Mouse (Mus musculus) kidney, postnatal 10 days (tissue): ENCODE results near the gene Eri3.

ENCODE experiments used
- DNase-seq: peaks from one replicate; pipeline ENCODE4 v3.0.0; 2021; ENCODE audit warnings: mixed read lengths

The Eri3 gene

DNA sequence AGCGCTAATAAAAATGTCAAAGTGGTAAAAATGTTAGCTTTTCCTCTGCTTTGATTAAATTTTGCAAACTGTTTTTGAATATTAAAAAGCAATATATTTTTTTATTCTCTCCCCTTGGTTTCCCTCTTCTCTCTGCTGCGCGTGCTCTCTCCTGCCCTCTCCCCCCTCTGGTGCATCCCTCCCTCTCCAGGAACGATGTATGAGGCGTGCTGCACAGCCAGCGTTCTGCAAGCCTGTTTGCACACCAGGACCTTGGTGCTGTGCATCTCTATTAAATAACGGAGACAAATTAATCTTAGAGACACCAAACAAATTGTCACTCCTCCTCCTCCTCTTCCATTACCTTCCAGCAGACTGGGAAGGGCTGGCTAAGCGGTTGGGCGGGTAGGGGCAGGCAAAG is 31.5 kb downstream of the Eri3 start:
- peak; percentile 61 for DNase-seq

DNA sequence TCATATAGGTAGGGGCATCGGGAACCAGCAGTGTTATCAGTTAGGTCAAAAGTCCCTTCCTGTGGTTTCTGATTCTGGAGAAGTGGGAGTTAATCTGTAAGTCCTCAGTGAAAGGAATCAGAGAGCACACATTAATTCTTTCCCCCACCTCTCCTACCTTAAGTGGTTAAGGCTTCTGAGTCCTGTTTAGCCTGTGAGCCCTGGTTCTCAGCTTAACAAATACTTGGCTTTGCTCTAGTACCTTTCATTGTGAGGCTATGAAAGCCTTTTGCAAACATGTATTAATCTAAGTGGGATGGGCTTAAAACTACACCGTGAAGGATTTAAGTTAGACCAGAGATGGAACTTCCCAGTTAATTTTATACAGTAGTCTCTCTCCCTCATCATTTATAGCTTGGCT is 35.8 kb downstream of the Eri3 start:
- no peak for DNase-seq

DNA sequence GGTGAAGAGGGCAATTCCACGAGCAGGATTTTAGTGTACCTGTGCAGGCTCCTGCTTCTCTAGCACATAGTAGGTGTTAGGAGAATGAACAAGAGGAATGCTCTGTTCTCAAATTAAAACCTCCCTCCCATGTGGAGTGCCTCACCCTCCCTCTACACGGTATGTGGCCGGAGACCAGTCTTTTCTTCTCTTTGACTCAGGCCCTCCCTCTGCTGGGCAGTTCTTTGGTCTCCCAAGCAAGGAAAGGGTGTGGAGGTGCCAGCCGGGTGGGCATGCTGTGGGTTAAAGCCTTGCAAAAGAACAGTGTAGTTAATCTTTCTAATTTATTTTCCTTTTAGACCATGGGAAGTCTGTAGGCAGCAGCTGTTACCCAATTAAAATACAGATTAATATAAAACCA is 37.3 kb downstream of the Eri3 start:
- peak; percentile 45 for DNase-seq

DNA sequence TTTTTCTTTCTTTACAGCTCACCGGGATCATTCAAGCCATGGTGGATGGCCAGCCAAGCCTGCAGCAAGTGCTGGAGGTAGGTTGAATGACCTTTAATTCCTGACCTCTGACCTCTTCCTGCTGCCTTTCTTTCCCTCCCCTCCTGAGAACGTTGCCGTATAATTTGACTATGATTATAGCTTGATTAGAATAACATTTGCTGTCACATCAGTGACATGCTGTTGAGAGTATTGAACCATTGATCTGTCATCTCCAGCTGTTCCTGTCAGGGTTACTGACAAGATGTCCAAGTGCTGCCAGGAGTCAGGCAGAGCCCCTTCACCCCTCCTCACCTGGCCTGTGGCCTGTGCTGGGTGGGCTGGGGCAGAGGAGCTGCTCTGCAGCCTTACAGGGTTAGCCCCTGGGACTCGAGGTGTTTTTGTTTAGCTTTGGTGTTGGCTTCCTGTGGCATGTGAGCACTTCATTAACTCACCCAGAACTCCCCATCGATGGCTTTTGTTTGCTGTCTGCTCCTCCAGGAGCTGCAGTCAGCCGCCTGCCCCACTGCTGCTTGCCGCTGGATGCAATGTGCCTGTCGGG is 39.0 kb downstream of the Eri3 start:
- DNase-seq: no peak

DNA sequence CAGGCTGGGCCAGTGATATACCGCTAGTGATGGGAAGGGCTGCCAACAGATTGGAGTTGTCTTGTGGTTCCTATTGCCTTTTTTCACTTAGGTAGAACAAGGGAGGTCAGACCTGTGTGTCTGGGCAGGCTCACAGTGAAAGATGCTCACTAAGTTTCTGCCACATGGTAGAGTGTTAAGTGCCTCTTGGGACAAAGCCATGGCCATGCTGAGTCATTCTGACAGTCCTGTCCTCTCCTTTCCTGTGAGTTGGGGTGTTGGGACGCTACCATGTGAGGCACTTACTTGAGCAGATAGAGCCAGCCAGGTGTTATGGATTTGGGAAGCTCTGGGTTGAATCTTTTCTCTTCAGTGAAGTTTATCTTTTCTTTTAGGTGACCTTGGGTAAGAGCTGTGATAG is 40.6 kb downstream of the Eri3 start:
- DNase-seq: no peak

DNA sequence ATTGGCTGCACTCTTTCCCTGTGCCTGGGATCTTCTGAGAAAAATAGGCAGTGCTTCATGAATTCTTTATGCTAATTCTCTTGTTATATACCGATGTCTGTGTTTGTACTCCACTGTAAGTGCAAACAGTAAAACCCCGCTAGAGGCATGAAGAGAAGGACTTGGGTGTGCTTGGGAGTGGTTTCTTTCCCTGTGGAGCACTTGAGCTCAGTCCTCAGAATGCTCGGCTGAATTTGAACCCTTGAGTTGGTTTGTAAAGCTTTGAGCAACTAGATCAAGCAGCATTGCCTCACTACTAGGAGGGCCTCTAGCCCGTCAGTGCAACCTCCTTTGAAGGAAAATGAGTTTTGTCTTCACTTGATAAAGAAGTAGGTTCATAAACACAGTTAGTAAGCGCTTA is 42.0 kb downstream of the Eri3 start:
- no peak for DNase-seq

DNA sequence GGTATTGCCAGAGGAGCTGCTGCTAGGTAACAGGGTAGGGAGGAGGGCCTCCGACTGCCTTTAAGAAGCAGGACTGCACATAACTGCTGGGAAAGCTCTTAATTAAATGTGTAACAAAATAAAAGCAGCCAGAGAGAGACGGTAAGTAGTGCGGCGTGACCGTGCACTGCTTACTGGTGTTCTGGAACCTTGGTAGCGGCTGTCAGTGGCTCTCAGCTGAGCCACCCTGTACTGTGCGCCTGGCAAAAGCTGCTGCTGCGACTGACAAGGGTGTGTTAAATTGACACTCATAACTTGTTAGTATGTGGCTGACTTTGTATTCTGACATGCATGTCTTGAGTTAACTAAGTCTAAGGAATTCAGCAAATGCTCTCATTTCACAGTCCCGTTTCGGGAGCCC is 45.1 kb downstream of the Eri3 start:
- DNase-seq: no peak

DNA sequence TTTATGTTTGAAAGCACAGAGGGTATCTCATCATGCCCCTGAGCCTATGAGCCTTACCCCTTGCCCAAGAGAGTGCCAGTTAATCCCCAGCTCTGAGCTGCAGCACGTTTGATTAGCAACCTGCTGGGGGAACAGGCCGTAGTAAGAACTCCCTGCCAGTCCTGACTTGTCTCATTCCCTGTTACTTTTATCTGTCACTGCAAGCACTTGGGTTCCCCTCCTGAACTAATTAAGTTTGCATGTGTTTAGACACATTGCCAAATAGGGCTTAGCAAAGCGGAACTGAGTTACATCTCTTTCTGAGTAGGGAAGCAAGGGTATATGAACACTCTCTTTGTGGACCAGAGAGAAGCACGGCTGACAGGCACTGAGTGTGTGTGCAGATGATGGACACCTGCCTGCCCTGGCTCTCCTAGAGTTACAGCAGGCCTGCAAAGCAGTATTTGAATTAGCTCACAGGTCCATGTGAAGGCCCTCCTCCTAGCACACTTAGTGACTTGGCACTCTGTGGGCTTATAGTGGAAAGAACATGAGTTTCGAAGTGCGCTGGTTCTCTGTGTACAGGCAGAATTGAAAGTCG is 49.9 kb downstream of the Eri3 start:
- no peak for DNase-seq

DNA sequence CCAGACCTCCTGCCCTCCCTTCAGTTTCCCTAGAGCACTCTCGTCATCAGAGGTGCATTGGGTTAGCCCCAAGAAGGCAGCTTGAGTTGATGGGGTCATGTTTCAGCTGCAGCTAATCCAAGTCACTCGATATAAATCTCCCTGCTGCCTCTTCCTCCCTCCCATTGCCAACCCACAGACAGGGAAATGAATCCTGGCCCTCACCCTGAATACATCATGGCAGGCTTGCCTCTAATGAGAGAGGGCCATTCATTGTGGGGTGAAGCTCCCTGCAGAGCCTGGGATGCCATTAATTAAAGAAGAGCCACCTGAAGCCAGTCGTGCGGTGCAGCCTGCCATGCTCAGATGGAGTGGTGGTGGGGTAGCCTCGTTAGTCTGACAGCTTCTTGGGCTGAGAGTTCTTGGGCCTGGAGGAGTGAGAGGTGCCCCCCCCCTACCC is 51.2 kb downstream of the Eri3 start:
- no peak for DNase-seq

DNA sequence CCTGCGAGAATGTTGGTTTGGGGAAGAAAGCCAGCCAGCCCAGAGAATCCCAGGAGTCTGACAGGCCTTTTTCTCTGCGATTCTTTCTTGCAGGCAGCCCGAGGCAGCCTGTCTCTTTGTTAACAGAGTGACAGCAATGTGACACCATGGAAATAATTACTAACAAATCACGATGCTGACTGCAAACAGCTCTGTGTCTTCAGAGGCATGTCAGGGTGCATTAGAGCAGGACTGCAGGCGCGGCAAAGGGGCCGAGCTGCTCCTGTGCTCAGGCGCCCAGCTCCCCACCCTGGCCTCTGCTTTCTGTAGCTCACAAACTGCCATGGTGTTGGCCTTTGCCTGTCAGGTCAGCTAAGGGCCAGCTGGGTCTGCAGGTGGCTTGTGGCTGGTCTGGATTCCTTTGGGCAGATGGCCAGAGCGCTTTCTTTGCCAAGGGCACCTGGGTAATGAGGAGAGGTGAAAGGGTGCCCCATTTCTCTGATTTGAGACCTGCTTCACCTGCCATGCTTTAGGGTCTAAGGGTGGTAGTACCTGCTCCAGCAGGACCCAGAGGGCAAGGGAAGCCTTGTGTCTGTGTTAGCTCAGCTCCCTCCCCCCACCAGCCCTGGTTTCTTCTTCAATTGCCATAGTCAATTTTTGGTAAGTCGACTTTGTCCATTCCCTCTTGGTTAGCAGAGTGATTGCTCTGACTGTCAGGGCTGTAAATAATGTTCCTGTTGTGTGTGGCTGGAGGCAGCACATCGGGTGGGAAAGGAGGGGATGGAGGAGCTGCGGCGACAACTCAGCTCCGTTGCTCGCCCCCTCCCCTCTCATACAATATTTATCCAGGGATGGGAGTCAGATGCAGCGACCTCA is 55.2 kb downstream of the Eri3 start:
- DNase-seq: peak; percentile 26

DNA sequence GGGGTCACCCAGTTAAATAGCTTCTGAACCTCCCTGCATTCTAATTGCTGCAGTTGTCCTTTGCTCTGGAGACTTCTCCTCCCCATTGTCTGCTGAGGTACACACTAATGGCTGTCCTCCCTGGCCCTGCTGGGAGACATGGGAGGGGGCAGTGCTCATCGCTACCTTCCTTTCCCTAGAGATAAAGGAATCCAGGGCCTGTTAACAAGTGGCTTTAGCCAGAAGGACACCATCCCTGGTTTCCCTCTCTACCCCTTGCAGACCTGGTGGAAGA is 55.7 kb downstream of the Eri3 start:
- DNase-seq: no peak

DNA sequence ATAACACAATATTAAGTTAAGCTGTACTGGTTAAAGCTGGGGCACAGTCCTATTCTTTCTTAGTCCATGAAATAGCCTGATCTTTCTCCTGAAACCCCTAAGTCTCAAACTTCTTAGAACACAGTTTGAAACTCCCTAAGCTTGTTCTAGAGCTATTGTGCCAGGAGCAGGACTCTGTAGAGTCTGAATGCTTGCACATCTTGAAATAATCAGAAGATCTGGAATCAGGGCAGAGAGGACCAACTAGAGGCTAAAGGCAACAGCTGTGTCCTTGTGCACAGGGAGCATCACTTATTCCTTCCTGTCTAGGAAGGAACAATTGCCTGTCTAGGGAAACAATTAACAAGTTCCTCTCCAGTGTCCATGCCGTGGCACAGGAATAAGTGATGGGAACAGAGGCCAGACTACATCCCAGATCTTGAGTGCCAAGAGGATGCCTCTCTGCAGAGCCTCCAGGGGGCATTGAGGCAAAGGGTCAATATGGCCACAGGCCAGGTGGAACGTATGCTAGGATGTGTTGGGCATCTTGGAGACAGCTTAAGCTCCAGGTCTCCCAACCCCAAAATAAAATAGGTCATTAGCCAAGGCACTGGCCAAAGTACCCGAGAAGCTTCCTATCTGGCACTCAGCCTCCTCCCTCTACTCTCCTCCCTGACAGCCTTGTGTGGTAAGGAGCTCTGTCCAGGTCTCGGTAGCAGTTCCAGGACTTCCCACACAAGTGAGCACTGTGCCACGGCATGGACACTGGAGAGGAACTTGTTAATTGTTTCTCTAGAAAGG is 56.9 kb downstream of the Eri3 start:
- no peak for DNase-seq

DNA sequence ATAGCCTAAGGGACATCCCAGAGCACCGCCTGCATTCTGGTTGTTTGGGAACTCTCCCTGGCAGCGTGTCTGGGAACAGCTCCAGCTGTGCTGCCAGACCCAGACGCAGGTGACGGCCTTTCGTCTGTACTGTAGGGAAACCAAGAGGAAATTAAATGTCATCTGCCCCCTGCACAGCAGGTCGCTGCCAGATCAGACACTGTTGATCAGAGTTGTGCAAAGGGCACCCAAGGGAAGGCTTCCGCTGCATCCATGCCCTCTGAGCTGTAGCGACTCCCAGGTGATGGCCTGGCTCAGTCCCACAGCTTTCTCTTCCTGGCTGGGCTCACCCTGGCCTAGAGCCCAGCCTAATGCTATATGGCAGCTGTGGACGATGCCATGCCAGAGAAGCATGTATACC is 58.1 kb downstream of the Eri3 start:
- DNase-seq: peak; percentile 22

DNA sequence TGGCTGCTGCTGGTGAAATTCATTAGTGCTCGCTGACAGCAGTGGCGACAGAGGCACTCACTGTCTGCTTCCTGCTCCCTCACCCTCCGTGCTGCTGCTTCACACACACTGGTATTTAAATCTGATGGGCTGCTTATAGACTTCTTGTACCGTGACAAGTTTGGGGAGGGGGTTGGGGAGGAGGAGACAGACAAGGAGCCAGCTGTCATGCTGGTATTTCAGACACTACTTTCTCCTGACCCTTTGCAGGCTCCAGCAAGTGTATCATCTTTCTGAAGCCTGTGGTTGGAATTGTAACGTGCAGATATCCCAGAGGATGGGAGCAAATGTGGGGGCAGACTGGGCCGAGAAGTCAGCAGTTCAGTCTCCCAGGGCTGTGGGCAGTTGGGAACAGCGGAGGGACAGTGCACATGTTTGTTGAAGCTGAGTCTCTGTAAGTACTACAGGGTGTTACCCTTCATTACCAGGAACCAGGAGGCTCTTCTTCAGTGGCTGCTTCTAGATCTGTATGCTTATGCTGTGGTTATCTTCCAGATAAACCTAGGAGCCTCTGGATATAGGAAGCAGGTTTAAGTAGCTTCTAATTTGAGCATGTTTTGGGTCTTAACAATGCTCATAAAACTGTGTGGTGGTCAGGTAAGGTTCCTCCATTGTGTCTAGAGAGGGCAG is 59.3 kb downstream of the Eri3 start:
- no peak for DNase-seq

DNA sequence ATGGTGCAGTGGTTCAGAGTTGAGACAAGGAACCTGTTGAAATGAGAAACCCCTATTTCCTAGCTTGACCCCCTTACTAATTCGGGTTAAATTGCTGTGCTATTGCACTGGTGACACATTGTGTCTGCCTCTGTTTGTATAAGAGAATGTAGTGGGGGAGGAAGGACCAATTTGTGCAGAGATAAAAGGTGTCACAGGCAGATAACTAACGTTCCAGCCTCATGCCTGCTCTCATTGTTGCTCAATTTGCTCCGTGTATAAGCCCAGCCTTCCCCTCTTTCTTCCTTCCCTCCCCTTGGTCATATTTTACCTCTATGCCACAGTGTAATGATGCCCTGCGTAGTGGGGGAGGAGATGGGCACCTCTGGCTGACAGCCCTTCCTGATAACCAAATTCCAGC is 61.2 kb downstream of the Eri3 start:
- no peak for DNase-seq

DNA sequence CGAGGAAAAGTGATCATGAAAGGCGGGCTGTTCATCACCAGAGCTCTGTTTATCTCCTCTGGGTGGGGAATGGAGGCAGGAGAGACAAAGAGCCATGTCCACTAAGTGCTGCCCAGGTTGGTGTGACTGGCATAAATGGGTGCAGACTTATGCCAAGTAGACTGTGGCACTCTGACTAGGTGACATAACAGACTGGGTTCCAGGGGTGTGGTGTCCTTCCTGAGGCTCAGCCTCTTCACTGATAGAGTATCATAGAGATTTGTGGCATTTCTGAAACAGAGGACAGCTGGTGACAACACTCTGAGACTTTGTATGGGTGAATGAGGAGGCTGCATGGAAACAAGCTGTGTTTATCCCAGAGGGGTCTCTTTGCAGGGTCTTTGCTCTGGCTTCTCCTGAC is 61.6 kb downstream of the Eri3 start:
- no peak for DNase-seq

DNA sequence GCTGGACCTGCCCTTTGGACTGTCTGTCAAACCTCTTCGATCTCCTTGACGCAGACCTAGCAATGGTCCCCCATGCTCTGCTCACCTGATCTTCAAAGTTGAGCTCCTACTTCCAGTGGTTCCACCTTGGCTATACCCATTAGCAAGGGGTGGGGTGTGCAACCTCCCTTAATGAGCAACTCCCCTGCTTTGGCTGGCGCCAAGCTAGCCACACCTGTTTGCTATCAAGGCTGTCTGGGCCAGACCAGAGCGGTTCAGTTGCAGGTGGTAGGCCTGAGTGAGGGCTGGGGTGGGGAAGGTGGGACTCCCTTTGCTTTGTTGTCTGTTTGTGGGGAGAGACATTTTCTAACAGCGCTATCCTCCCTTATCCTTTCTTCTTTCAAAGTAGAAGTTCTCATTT is 62.5 kb downstream of the Eri3 start:
- DNase-seq: no peak

DNA sequence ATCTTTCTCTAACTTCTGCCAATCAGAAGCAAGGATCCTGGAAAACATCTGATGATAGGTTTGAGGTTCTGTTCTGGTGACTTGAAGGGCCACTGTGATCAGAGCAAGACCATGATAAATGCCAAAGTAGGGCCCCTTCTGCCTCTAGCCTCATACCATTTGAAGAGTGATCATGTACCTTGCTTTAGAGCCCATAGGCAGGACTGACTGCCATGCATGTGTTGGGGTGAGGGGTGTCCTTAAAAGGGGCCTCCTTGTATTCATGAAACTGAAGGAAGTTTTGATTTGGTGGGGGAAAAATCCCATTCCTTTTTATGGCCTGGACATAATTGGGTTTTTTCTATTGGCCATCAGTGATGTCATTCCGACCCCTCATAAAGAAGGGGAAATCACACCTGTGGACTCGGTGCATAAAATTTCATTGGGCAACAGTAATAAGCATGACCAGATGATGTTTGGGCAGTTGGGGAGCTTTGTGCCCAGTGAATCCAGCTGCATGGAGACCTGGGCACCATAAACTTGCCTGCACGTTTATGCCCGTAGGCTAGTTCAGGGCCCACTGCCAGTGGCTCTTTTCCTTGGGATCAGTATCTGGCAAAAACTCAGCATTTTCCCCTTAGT is 63.1 kb downstream of the Eri3 start:
- no peak for DNase-seq

DNA sequence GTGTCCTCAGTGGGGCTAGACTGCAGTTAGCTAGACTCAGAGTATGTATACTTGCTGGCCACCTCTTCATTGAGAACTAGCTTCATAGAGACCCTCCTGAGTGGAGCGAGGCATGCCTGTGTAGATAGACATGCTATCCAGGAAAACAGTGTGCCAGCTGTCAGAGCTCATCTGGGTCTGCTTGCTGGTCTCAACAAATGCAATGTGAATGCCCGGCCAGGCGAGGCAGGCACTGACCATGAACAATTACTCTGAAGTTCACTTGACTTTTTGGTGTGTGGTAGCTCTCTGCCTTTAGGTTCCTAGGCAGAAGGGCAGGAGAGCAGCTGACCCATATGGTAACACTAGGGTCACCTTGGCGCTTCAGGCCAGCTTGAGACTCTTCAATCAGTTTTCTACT is 66.4 kb downstream of the Eri3 start:
- DNase-seq: no peak

DNA sequence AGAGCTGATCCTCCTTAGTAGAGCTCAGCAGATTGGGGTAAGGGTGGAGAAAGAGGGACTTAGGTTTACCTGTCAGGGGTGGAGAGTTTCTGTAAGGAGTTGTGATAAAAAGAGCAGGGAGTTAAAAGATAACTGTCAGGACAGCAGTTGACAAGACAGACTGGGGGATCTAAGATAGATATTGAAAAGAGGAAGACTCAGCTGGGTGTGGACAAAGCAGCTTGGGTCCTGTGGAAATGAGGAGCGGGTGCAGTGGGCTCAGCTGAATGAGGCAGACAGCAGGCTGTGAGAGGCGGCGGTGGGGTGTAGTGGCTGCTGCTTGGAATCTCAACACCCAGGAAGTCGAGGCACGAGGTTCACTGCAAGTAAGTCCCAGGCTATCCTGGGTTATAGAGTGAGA is 72.1 kb downstream of the Eri3 start:
- no peak for DNase-seq

DNA sequence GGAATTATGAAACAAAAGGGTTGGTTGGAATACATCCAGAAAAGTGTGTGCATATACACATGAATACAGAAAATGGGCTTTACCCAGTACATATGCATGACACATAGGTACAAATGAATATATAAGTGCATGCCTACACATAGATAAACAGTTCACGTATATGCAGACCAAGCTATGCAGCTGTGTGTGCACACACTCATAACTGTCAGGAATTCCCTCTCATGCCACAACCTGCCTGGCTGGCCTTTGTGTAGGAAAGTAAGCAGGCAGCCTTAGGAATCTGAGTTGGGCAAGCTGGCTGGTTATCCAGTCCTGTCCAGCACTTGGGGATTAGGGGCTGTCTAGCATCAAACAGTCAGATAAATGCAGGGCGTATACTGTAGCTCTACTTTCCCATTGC is 72.9 kb downstream of the Eri3 start:
- DNase-seq: no peak

DNA sequence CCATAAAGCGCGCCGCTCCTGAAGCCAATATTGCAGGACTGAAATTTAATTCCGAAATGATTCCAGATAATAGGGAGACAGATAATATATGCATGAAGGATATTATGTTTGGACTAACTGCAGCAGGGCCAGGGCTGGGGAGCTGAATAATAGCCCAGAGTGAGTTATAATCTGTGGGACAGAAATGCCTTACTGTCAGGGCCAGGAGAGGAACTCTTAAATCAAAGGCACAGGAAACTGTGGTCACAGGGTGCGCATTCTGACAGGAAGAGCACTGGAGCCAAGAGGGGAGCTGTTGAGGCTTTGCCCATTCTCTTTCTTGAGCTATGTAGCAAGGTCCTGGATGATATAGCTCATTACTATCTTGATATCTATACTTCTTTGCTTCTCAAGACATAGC is 74.5 kb downstream of the Eri3 start:
- peak; percentile 63 for DNase-seq

DNA sequence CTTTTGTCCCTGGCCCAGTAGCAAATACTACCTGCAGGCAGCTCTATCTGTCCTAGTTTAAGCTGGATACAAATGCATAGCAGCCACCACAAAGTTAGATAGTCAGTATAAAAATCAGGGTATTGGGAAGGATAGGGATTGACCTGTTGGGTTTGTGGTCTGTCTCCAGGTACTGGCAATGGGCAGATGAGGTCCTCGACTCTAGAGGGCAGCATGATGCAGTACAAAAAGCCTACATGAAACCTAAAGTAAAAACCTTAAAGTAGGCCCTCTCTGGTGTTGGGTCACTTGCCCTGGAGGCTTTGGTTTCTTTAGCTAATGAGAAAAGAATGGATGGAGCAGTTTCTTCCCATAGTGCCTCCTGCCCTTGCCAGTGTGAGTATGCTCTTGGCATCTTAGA is 78.3 kb downstream of the Eri3 start:
- DNase-seq: no peak
